Mouse (Mus musculus) left cerebral cortex, adult 11 months (tissue): ENCODE results near the gene Dcdc2a.

Experiments
- DNase-seq: peaks from one replicate; pipeline ENCODE4 v3.0.0; 2022; ENCODE audit warnings: low spot score

Gene Dcdc2a

GRCm38 (mm10) chr13:25178236-25179001 is 122.6 kb downstream of the Dcdc2a start:
- no peak for DNase-seq

GRCm38 (mm10) chr13:25186436-25187325 is 130.9 kb downstream of the Dcdc2a start:
- DNase-seq: no peak

- no peak for DNase-seq
These were observed 131.5 kb downstream of the Dcdc2a start for GRCm38 (mm10) chr13:25187326-25187710.

- no peak for DNase-seq
These were observed 133.8 kb downstream of the Dcdc2a start for GRCm38 (mm10) chr13:25189419-25190144.

- DNase-seq: no peak
These were observed 134.4 kb downstream of the Dcdc2a start for GRCm38 (mm10) chr13:25190218-25190617.

GRCm38 (mm10) chr13:25195706-25196105 is 139.9 kb downstream of the Dcdc2a start:
- DNase-seq: no peak

GRCm38 (mm10) chr13:25199916-25200315 is 144.1 kb downstream of the Dcdc2a start:
- DNase-seq: no peak

- DNase-seq: no peak
These were observed 151.1 kb downstream of the Dcdc2a start for GRCm38 (mm10) chr13:25206950-25207349.

- no peak for DNase-seq
These were observed 162.6 kb downstream of the Dcdc2a start for GRCm38 (mm10) chr13:25218394-25218793.

GRCm38 (mm10) chr13:25220186-25220787 is 164.5 kb downstream of the Dcdc2a start:
- no peak for DNase-seq

- DNase-seq: no peak
These were observed 196.1 kb downstream of the Dcdc2a start for GRCm38 (mm10) chr13:25251893-25252292.

GRCm38 (mm10) chr13:25254478-25255263 is 198.9 kb downstream of the Dcdc2a start:
- no peak for DNase-seq

GRCm38 (mm10) chr13:25257608-25258007 is 201.8 kb downstream of the Dcdc2a start:
- no peak for DNase-seq
